Mouse (Mus musculus) heart, embryonic 13.5 days (tissue): Measurements from ENCODE around the gene Rhox2e. TPM values are rescaled to one million over a fixed set of nuclear protein-coding genes. Genes with fewer than 3 reads are reported as not detected.
"Not testable (repeated sequence)": the region's sequence is repeated elsewhere in the genome, so short reads cannot be mapped to it uniquely, and the experiment has no call there.

Experiments
- ATAC-seq: fragments of 200-750 bp; cut with Nextera tagmentation; 2 replicates; pipeline ENCODE4 v1.8.0; 2017; ENCODE audit warnings: moderate TSS enrichment; ENCODE audit not compliant: insufficient number of reproducible peaks, low FRiP score, low TSS enrichment; ENCODE audit errors: extremely low read depth
- H3K27ac ChIP-seq: fragments of 300-500 bp; sonication (generic); replicated peaks from 2 replicates; pipeline ENCODE4 v1.5.1; 2015; ENCODE audit warnings: moderate library complexity, mild to moderate bottlenecking, inconsistent platforms
- H3K27me3 ChIP-seq: fragments of 300-500 bp; sonication (generic); replicated peaks from 2 replicates; pipeline ENCODE4 v1.6.1; 2015; ENCODE audit warnings: mild to moderate bottlenecking, inconsistent platforms
- H3K36me3 ChIP-seq: fragments of 300-500 bp; sonication (generic); 2 replicates; pipeline ENCODE4 v1.6.1; 2015; ENCODE audit warnings: mild to moderate bottlenecking, inconsistent platforms
- H3K4me1 ChIP-seq: fragments of 300-500 bp; sonication (generic); 2 replicates; pipeline ENCODE4 v1.6.1; 2015; ENCODE audit warnings: inconsistent platforms
- H3K4me2 ChIP-seq: fragments of 300-500 bp; sonication (generic); 2 replicates; pipeline ENCODE4 v1.6.1; 2015; ENCODE audit warnings: inconsistent platforms, mild to moderate bottlenecking, moderate library complexity
- H3K4me3 ChIP-seq: fragments of 300-500 bp; sonication (generic); 2 replicates; pipeline ENCODE4 v1.5.1; 2015; ENCODE audit warnings: moderate library complexity, mild to moderate bottlenecking, inconsistent platforms
- H3K9ac ChIP-seq: fragments of 300-500 bp; sonication (generic); 2 replicates; pipeline ENCODE4 v1.6.1; 2015; ENCODE audit warnings: inconsistent platforms, mild to moderate bottlenecking, moderate library complexity
- H3K9me3 ChIP-seq: fragments of 300-500 bp; sonication (generic); 2 replicates; pipeline ENCODE4 v1.6.1; 2016; ENCODE audit warnings: inconsistent platforms
- WGBS: fragments of 180-500 bp; shearing (Covaris S2); methylation state at CpG from one replicate; pipeline ENCODE4 v1.1.7; 2015; ENCODE audit warnings: mixed read lengths; 5-methylcytosine and 5-hydroxymethylcytosine counted together
- polyA plus RNA-seq: library from polyadenylated mRNA; unstranded; fragments of >200 nt; fragmentation: Nextera tagmentation; extraction: Ambion mirVana; gene quantifications from 2 replicates; pipeline ENCODE4 v1.2.1, GENCODE M21; 2015

Rhox2e gene
- not detected in 2 replicates for polyA plus RNA-seq

DNA sequence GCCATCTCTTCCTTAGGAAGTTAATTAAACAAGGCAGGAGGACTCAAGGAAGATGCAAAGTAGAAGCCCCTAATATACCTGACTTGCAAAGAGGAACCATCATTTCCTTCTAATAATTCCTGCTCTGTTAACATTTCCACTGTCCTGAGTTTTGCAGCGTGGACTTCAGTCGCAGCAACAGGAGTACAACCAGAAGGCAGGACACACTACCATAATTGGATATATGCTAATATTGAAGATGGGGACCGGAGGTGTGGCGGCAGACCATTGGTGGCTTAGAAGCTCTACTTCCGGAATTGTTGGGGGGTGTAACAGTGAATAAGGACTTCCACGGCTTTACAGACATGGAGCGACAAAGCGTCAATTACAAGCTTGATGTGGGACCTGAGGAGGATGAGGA is at the start of gene Rhox2e:
Gene Rhox2e, plus strand, starts transcription at position 301 of the 400 bp plus-strand sequence.
- not testable (repeated sequence) for H3K9ac ChIP-seq

DNA sequence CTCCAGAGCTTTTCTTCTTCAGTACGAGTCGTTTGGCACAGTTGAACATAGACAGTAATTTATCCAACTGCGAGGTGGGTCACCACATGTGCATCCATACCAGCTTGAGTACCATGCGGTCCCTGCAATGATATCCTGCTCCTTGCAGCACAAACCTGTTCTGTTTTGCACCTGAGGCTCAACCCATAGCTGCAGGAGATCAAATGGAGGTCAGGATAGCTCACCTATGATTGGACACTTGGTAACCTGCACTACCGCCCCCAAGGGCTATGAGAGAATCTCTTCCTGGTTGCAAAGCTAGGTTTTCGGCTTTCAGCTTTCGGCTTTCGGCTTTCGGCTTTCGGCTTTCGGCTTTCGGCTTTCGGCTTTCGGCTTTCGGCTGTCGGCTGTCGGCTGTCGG is 16.2 kb upstream of the Rhox2e start, which contains the start of gene Rhox4d:
Gene Rhox4d, plus strand, starts transcription at position 301 of the 400 bp plus-strand sequence.
- H3K27ac ChIP-seq, H3K4me2 ChIP-seq, H3K4me1 ChIP-seq, H3K9ac ChIP-seq, ATAC-seq, H3K9me3 ChIP-seq, H3K36me3 ChIP-seq, H3K4me3 ChIP-seq, H3K27me3 ChIP-seq: not testable (repeated sequence)
- 91% methylated on average over 17 of the region's 18 CpGs for WGBS

More for the DNA sequence above, at the start of gene Rhox2e:
- not testable (repeated sequence) for H3K27ac ChIP-seq, H3K9me3 ChIP-seq, H3K4me3 ChIP-seq, H3K4me1 ChIP-seq, H3K27me3 ChIP-seq, H3K4me2 ChIP-seq, ATAC-seq, H3K36me3 ChIP-seq
- 78% methylated on average over 2 of the region's 8 CpGs for WGBS

DNA sequence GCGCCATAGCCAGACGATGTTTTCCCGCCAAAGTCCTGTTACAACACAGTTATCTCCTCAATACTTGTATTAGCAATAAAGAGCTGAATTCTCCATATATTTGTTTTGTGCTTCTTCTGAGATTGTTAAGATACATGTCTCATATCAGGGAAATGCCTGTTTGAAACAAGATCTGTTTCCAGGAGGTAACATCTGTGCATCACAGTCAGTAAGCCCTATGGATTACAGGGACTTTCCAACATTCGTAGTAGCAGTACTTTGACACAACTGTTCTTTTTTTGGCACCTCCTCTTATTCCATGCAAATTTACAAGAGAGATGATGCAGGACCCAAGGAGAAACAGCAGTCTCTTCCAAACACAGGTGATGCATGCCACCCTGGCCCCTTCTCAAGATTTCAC is 11.5 kb downstream of the Rhox2e start, which contains the start of gene Rhox3e:
Gene Rhox3e, plus strand, starts transcription at position 301 of the 400 bp plus-strand sequence.
- H3K9me3 ChIP-seq, H3K4me3 ChIP-seq, H3K9ac ChIP-seq, ATAC-seq, H3K4me1 ChIP-seq, H3K4me2 ChIP-seq, H3K36me3 ChIP-seq, H3K27me3 ChIP-seq, H3K27ac ChIP-seq: not testable (repeated sequence)
- WGBS: 60% methylated on average over 1 of the region's 4 CpGs

DNA sequence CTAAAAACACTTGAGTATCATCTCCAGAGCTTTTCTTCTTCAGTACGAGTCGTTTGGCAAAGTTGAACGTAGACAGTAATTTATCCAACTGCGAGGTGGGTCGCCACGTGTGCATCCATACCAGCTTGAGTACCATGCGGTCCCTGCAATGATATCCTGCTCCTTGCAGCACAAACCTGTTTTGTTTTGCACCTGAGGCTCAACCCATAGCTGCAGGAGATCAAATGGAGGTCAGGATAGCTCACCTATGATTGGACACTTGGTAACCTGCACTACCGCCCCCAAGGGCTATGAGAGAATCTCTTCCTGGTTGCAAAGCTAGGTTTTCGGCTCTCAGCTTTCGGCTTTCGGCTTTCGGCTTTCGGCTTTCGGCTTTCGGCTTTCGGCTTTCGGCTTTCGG is 26.9 kb downstream of the Rhox2e start, which contains the start of gene Rhox4e:
Gene Rhox4e, plus strand, starts transcription at position 301 of the 400 bp plus-strand sequence.
- not testable (repeated sequence) for H3K36me3 ChIP-seq, ATAC-seq, H3K9me3 ChIP-seq, H3K4me1 ChIP-seq, H3K9ac ChIP-seq, H3K4me2 ChIP-seq, H3K27me3 ChIP-seq, H3K4me3 ChIP-seq, H3K27ac ChIP-seq
- WGBS: 96% methylated on average over 8 of the region's 18 CpGs

DNA sequence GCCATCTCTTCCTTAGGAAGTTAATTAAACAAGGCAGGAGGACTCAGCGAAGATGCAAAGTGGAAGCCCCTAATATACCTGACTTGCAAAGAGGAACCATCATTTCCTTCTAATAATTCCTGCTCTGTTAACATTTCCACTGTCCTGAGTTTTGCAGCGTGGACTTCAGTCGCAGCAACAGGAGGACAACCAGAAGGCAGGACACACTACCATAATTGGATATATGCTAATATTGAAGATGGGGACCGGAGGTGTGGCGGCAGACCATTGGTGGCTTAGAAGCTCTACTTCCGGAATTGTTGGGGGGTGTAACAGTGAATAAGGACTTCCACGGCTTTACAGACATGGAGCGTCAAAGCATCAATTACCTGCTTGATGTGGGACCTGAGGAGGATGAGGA is 40.9 kb downstream of the Rhox2e start, which contains the start of gene Rhox2f:
Gene Rhox2f, plus strand, starts transcription at position 301 of the 400 bp plus-strand sequence.
- H3K27ac ChIP-seq, H3K36me3 ChIP-seq, H3K4me1 ChIP-seq, H3K4me2 ChIP-seq, ATAC-seq, H3K9me3 ChIP-seq, H3K9ac ChIP-seq, H3K27me3 ChIP-seq, H3K4me3 ChIP-seq: not testable (repeated sequence)
- WGBS: 81% methylated on average over 8 of the region's 8 CpGs

DNA sequence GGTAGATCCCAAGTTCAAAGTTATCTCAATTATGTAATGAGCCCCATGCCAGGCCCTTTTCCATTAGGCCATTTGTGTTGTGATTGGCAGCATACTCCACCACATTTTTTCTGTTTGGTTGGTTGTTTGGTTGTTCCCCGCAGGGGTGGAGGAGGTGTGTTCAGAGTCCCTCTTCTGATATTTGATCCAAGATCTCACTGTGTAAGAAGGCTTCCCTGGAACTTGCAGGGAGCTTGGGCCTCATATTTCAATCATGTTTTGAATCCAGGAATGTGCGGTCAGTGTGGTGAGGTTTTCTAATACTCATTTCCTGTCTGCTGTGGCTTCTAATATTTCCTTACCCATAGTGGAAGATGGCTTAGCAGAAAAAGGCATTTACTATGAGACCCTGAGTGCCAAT is 42.4 kb downstream of the Rhox2e start:
- not testable (repeated sequence) for H3K9me3 ChIP-seq, H3K4me1 ChIP-seq, H3K27ac ChIP-seq, H3K9ac ChIP-seq, H3K36me3 ChIP-seq, ATAC-seq, H3K27me3 ChIP-seq, H3K4me3 ChIP-seq, H3K4me2 ChIP-seq
- 44% methylated on average over 2 of the region's 2 CpGs for WGBS

DNA sequence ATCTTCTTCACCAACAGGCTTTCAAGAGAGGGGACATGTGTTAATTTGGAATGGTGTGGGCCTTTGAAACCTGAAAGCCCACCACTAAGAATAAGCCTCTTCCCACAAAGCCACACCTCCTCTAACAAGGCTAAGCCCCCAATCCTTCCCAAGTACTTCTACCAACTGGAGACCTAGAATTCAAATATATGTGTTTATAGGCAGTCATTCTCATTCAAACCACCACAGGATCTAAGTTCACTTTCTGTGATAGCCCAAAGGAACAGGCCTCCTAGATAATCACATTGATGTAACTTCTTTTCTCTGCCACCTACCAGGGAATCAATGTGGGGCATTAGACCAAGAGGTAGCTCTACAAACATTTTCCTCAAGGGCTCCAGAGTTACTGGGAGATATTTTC is 50.4 kb downstream of the Rhox2e start, which contains the start of gene Rhox3f:
Gene Rhox3f, plus strand, starts transcription at position 301 of the 400 bp plus-strand sequence.
- not testable (repeated sequence) for H3K36me3 ChIP-seq, H3K4me1 ChIP-seq, H3K4me2 ChIP-seq, H3K27ac ChIP-seq, H3K27me3 ChIP-seq, ATAC-seq, H3K9ac ChIP-seq, H3K4me3 ChIP-seq, H3K9me3 ChIP-seq

Other genes with a start within 250 kb of the Rhox2e start
- not detected in 2 replicates for gene Rhox3a2, start 150.4 kb upstream of the Rhox2e start, polyA plus RNA-seq
- 0.17 TPM in 1 of 2 replicates, not detected in the other for gene Rhox4a2, start 139.6 kb upstream of the Rhox2e start, polyA plus RNA-seq
- not detected in 2 replicates for gene Rhox2b, start 118.4 kb upstream of the Rhox2e start, polyA plus RNA-seq
- gene Rhox4b, start 98.0 kb upstream of the Rhox2e start, polyA plus RNA-seq: not detected in 2 replicates
- gene Rhox2c, start 76.8 kb upstream of the Rhox2e start, polyA plus RNA-seq: not detected in 2 replicates
- not detected in 2 replicates for gene Rhox3c, start 71.9 kb upstream of the Rhox2e start, polyA plus RNA-seq
- not detected in 2 replicates for gene Rhox4c, start 50.1 kb upstream of the Rhox2e start, polyA plus RNA-seq
- gene Rhox2d, start 37.0 kb upstream of the Rhox2e start, polyA plus RNA-seq: not detected in 2 replicates
- not detected in 2 replicates for gene Rhox4d, start 16.1 kb upstream of the Rhox2e start, polyA plus RNA-seq
- not detected in 2 replicates for gene Rhox3e, start 11.6 kb downstream of the Rhox2e start, polyA plus RNA-seq
- gene Rhox4e, start 27.0 kb downstream of the Rhox2e start, polyA plus RNA-seq: not detected in 2 replicates
- not detected in 2 replicates for gene Rhox2f, start 41.0 kb downstream of the Rhox2e start, polyA plus RNA-seq
- gene Rhox3f, start 50.5 kb downstream of the Rhox2e start, polyA plus RNA-seq: not detected in 2 replicates
- gene Rhox4f, start 77.3 kb downstream of the Rhox2e start, polyA plus RNA-seq: not detected in 2 replicates
- gene Rhox3g, start 98.2 kb downstream of the Rhox2e start, polyA plus RNA-seq: not detected in 2 replicates
- gene Rhox2g, start 113.0 kb downstream of the Rhox2e start, polyA plus RNA-seq: not detected in 2 replicates
- gene Rhox4g, start 120.9 kb downstream of the Rhox2e start, polyA plus RNA-seq: not detected in 2 replicates
- gene Rhox3h, start 138.3 kb downstream of the Rhox2e start, polyA plus RNA-seq: not detected in 2 replicates
- gene Rhox2h, start 142.8 kb downstream of the Rhox2e start, polyA plus RNA-seq: not detected in 2 replicates